Mouse (Mus musculus): ENCODE measurements around the gene Igf1r.

GRCm38 (mm10) chr7:68087496-68087895, 134.9 kb downstream of the Igf1r start:
- no peak for TF ChIP-seq CTCF (IDR thresholded peaks at IDR 0.05; ENCODE audit: extremely low read depth, insufficient read depth, insufficient read length, insufficient replicate concordance)
- TF ChIP-seq POLR2A (IDR thresholded peaks at IDR 0.05; ENCODE audit: low read depth, low read length) = no peak

Data from spleen, adult 2 months (tissue).